Mouse (Mus musculus) heart, adult 2 months (tissue): ENCODE data around the gene Adprhl1. TPM values are rescaled to one million over a fixed set of nuclear protein-coding genes. Genes with fewer than 3 reads are reported as not detected.

Experiments
- DNase-seq, 2 experiments: peaks; one replicate each; pipeline ENCODE4 v3.0.0; 2021
- H3K27ac ChIP-seq: fragments of 200-600 bp; 2 replicates; pipeline ENCODE4 v1.8.1; 2022
- H3K27me3 ChIP-seq: fragments of 200-500 bp; 2 replicates; pipeline ENCODE4 v1.6.1; 2012; ENCODE audit warnings: mild to moderate bottlenecking, low read length, inconsistent platforms, mixed read lengths; ENCODE audit not compliant: control insufficient read depth, insufficient read depth
- H3K36me3 ChIP-seq: fragments of 200-500 bp; 2 replicates; pipeline ENCODE4 v1.6.1; 2012; ENCODE audit warnings: low read length, inconsistent platforms; ENCODE audit not compliant: control insufficient read depth, insufficient read depth
- H3K4me1 ChIP-seq: fragments of 200-500 bp; 2 replicates; pipeline ENCODE4 v1.6.1; 2011; ENCODE audit warnings: low read length; ENCODE audit not compliant: control insufficient read depth, insufficient read depth
- H3K4me3 ChIP-seq: fragments of 200-600 bp; 2 replicates; pipeline ENCODE4 v1.8.1; 2022
- H3K79me2 ChIP-seq: fragments of 200-500 bp; replicated peaks from 2 replicates; pipeline ENCODE4 v1.6.1; 2012; ENCODE audit warnings: mild to moderate bottlenecking, inconsistent platforms, low read length, moderate library complexity, mixed read lengths; ENCODE audit not compliant: control insufficient read depth, insufficient read depth
- H3K9ac ChIP-seq: fragments of 200-500 bp; 2 replicates; pipeline ENCODE4 v1.6.1; 2012; ENCODE audit warnings: low read depth, mild to moderate bottlenecking, control low read depth, inconsistent platforms, low read length, mixed read lengths
- CTCF ChIP-seq: fragments of 200-600 bp; IDR thresholded peaks from 2 replicates; pipeline ENCODE4 v1.8.1; 2022; ENCODE audit warnings: antibody characterized with exemption, mild to moderate bottlenecking, moderate library complexity
- EP300 ChIP-seq: fragments of 200-500 bp; IDR thresholded peaks from 2 replicates; pipeline ENCODE4 v1.6.1; 2011; ENCODE audit warnings: low read depth, low read length, control low read depth; ENCODE audit not compliant: insufficient read depth
- POLR2A ChIP-seq: fragments of 200-500 bp; IDR thresholded peaks from 2 replicates; pipeline ENCODE4 v1.6.1; 2011; ENCODE audit warnings: mild to moderate bottlenecking, low read depth, low read length, control low read depth; ENCODE audit not compliant: insufficient read depth
- WGBS: fragments of 180-500 bp; shearing (Covaris S2); methylation state at CpG from one replicate; pipeline ENCODE4 v1.1.7; 2018; 5-methylcytosine and 5-hydroxymethylcytosine counted together
- intact Hi-C: fragments of 180-260 bp; cut with DNase I; formaldehyde crosslinking; loops from one replicate; pipeline ENCODE4 v1.15.1; 2025
- polyA plus RNA-seq: library from polyadenylated mRNA; depleted of rRNA; stranded (reverse); fragments of >200 nt; gene quantifications from 2 replicates; pipeline ENCODE4 v1.2.3, GENCODE M21; 2012
- total RNA-seq, 2 experiments: library from RNA; stranded (reverse); gene quantifications; 2 replicates each; pipeline ENCODE4 v1.2.3; 2021

Gene Adprhl1
- total and polyA plus RNA-seq, 3 experiments, result 371 to 599 (median 587) TPM

GRCm38 (mm10) chr8:13263376-13263775, 9.4 kb upstream of the Adprhl1 start:
- Histone ChIP-seq H3K79me2 (no peaks in the 10 kb centered on the region), H3K4me3 (no peak overlapping the region), H3K36me3 (no peaks in the 10 kb centered on the region), H3K27ac (no peak overlapping the region), H3K27me3 (no peaks in the 10 kb centered on the region; the same call in 1 of the 2 replicates), H3K4me1 (no peaks in the 10 kb centered on the region), H3K9ac (no peak overlapping the region)
- intact Hi-C loops, result loop anchor here (5.0 kb wide), 1 partner anchor 286 kb away; no protein-coding TSS in a partner anchor
- no peak for TF ChIP-seq CTCF
- no peak for TF ChIP-seq EP300
- no peak for TF ChIP-seq POLR2A
- WGBS, result 77% methylated on average over 3 of the region's 3 CpGs
- no peak for DNase-seq

- intact Hi-C loops, result loop anchor here (2.0 kb wide), 1 partner anchor 23 kb away; no protein-coding TSS in a partner anchor
- 52% methylated on average over 5 of the region's 5 CpGs for WGBS
- peak overlapping the region; percentile 53 for H3K4me3 ChIP-seq
- H3K36me3 ChIP-seq, result no peaks in the 10 kb centered on the region
- no peaks in the 10 kb centered on the region for H3K79me2 ChIP-seq
- no peaks in the 10 kb centered on the region for H3K27me3 ChIP-seq
- peak overlapping the region; percentile 98 for H3K27ac ChIP-seq
- no peak for DNase-seq
- no peaks in the 10 kb centered on the region for H3K4me1 ChIP-seq
- TF ChIP-seq CTCF, result no peak
- no peak for TF ChIP-seq EP300
- TF ChIP-seq POLR2A, result no peak
- H3K9ac ChIP-seq, result peak overlapping the region; percentile 78
Observed at GRCm38 (mm10) chr8:13253413-13253812, 549 bp downstream of the Adprhl1 start.

- peak; percentile 38 to 65 for DNase-seq
- peak; percentile 72 for TF ChIP-seq POLR2A
- peak; percentile 81; the same call in 1 of the 2 replicates for TF ChIP-seq EP300
- TF ChIP-seq CTCF, result no peak
- Histone ChIP-seq H3K4me1 (no peaks in the 10 kb centered on the region), H3K79me2 (no peaks in the 10 kb centered on the region), H3K36me3 (no peaks in the 10 kb centered on the region), H3K27ac (peak overlapping the region; percentile 98), H3K27me3 (no peaks in the 10 kb centered on the region), H3K9ac (peak overlapping the region; percentile 78), H3K4me3 (peak overlapping the region; percentile 53)
- 47% methylated on average over 13 of the region's 13 CpGs for WGBS
- intact Hi-C loops, result loop anchor here (2.0 kb wide), 1 partner anchor 22 kb away; no protein-coding TSS in a partner anchor
Observed at GRCm38 (mm10) chr8:13252837-13253236, 1.1 kb downstream of the Adprhl1 start.

GRCm38 (mm10) chr8:13244343-13244880, 9.6 kb downstream of the Adprhl1 start:
- DNase-seq, result peak in 1 of 2 experiments; percentile 54
- TF ChIP-seq EP300, result no peak; the same call in 1 of the 2 replicates
- peak; percentile 29; the same call in 1 of the 2 replicates for TF ChIP-seq CTCF
- intact Hi-C loops, result no loop called here
- Histone ChIP-seq H3K79me2 (no peaks in the 10 kb centered on the region), H3K9ac (peak overlapping the region; percentile 20; the same call in 1 of the 2 replicates), H3K27me3 (no peaks in the 10 kb centered on the region), H3K36me3 (0 out of 2 replicates have a peak, but pooled peaks cover 3% of the 10 kb centered on the region), H3K4me1 (peaks cover 7% of the 10 kb centered on the region; the same call in 1 of the 2 replicates), H3K4me3 (no peak overlapping the region), H3K27ac (peak overlapping the region; percentile 80)
- 59% methylated on average over 11 of the region's 11 CpGs for WGBS

GRCm38 (mm10) chr8:13242985-13243870, 10.7 kb downstream of the Adprhl1 start:
- peak in 1 of 2 experiments; percentile 23 for DNase-seq
- 51% methylated on average over 10 of the region's 10 CpGs for WGBS
- TF ChIP-seq POLR2A (no peak), EP300 (peak; percentile 61; the same call in 1 of the 2 replicates)
- Histone ChIP-seq H3K9ac (0 out of 2 replicates have a peak overlapping the region, but pooled peaks have one; percentile 38), H3K27ac (peak overlapping the region; percentile 80), H3K27me3 (no peaks in the 10 kb centered on the region), H3K4me3 (no peak overlapping the region), H3K4me1 (peaks cover 7% of the 10 kb centered on the region; the same call in 1 of the 2 replicates), H3K36me3 (0 out of 2 replicates have a peak, but pooled peaks cover 3% of the 10 kb centered on the region), H3K79me2 (no peaks in the 10 kb centered on the region)
- intact Hi-C loops, result no loop called here
